In the genomic region with DNA sequence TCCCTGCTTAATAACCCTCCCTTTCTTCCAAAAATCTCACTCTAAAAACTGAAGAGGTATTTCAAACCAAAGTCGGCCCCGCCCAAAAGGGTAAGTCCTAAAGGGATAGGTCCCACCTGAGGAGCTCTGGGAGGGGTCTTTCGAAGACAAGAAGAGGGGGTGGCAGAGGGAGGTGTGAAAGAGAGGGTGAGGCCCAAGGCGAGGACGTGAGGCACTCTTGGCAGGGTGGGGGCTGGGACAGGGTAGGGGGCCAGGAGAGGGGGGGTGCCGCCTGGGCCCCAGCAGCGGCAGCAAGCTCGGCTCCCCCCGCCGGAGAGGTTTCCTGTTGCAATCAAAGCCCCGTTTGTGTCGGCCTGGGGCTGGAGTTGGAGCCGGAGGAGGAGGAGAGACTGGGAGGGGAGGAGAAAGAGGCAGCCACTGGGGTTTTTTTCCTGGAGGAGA, we compare ENCODE assay signal across 9 mouse cellular contexts. TPM values are rescaled to one million over a fixed set of nuclear protein-coding genes. Genes with fewer than 3 reads are reported as not detected.
DNase-seq lines count a peak whose midpoint lies in the region; ATAC-seq and TF ChIP-seq lines count a peak whose summit lies in the region.
"Had no signal": no experiment of that assay in that cellular context is flagged by ENCODE, and none has a peak within 500 bp of the region (broad histone marks: within the 10 kb centered on the region; RNA-seq: fewer than 3 reads in every experiment).

No protein-coding gene starts in this region.

- peaks cover 12 to 32% of the 10 kb centered on the region in 2 experiments for H3K4me1 ChIP-seq in ES-E14 (ENCODE audit: control insufficient read depth in 2 of 2, insufficient read depth in 2 of 2, low read length in 2 of 2, poor library complexity in 1 of 2)
- peaks cover 47% of the 10 kb centered on the region for H3K4me1 ChIP-seq in heart, embryonic 15.5 days (replicated peaks)
- H3K4me1 ChIP-seq in limb, embryonic 13.5 days: peaks cover 80% of the 10 kb centered on the region
- H3K4me1 ChIP-seq in neural tube, embryonic 12.5 days: peaks cover 46% of the 10 kb centered on the region

- WGBS in heart, embryonic 15.5 days: 6% methylated on average over 13 of the region's 13 CpGs
- under 1% methylated on average over 13 of the region's 13 CpGs for WGBS in limb, embryonic 13.5 days
- 3% methylated on average over 13 of the region's 13 CpGs for WGBS in neural tube, embryonic 12.5 days

- peak overlapping the region; percentile 92 for H3K4me2 ChIP-seq in heart, embryonic 15.5 days
- H3K4me2 ChIP-seq in limb, embryonic 13.5 days (replicated peaks): peak overlapping the region; percentile 93
- peak overlapping the region; percentile 97 for H3K4me2 ChIP-seq in neural tube, embryonic 12.5 days (replicated peaks)

- H3K4me3 ChIP-seq in ES-E14 (ENCODE audit: insufficient read depth in 1 of 2, low read depth in 1 of 2, low read length in 2 of 2, poor library complexity in 1 of 2, severe bottlenecking in 1 of 2): peak overlapping the region; percentile 12 to 93
- peak overlapping the region; percentile 30 for H3K4me3 ChIP-seq in heart, embryonic 15.5 days
- peak overlapping the region; percentile 64 for H3K4me3 ChIP-seq in limb, embryonic 13.5 days
- H3K4me3 ChIP-seq in neural tube, embryonic 12.5 days: no peak overlapping the region

- peak overlapping the region; percentile 98; the same call in 1 of the 2 replicates for H3K27ac ChIP-seq in ES-E14 (ENCODE audit: insufficient read depth, low read depth, low read length, poor library complexity, severe bottlenecking)
- peak overlapping the region; percentile 96 for H3K27ac ChIP-seq in heart, embryonic 15.5 days
- H3K27ac ChIP-seq in limb, embryonic 13.5 days: peak overlapping the region; percentile 99
- no peak overlapping the region for H3K27ac ChIP-seq in neural tube, embryonic 12.5 days

- ATAC-seq in heart, embryonic 15.5 days (replicated peaks; ENCODE audit: insufficient number of reproducible peaks, insufficient read depth, low FRiP score, low read depth): no peak
- peak; percentile 38 for ATAC-seq in limb, embryonic 13.5 days (ENCODE audit: low FRiP score, low read depth)
- ATAC-seq in neural tube, embryonic 12.5 days (ENCODE audit: low FRiP score, low read depth): no peak
- no peak for ATAC-seq in erythroblast, adult 5-6 weeks (replicated peaks; ENCODE audit: low FRiP score, poor library complexity, severe bottlenecking)

- in situ Hi-C loops in ES-E14 (cut with MboI; ENCODE audit: low sequenced_read_pairs in 2 of 2, unreplicated experiment in 2 of 2): no loop called here

- H3K9ac ChIP-seq in ES-E14 (ENCODE audit: insufficient read depth, low read depth, low read length, poor library complexity, severe bottlenecking): peak overlapping the region; percentile 69; the same call in 1 of the 2 replicates
- peak overlapping the region; percentile 40; the same call in 1 of the 2 replicates for H3K9ac ChIP-seq in heart, embryonic 15.5 days
- H3K9ac ChIP-seq in limb, embryonic 13.5 days: peak overlapping the region; percentile 71
- no peak overlapping the region for H3K9ac ChIP-seq in neural tube, embryonic 12.5 days

- no peaks in the 10 kb centered on the region for H3K9me3 ChIP-seq in ES-E14 (ENCODE audit: control insufficient read depth, insufficient read depth, low read depth, low read length)
- H3K9me3 ChIP-seq in heart, embryonic 15.5 days (replicated peaks): no peaks in the 10 kb centered on the region
- H3K9me3 ChIP-seq in limb, embryonic 13.5 days: no peaks in the 10 kb centered on the region
- H3K9me3 ChIP-seq in neural tube, embryonic 12.5 days: no peaks in the 10 kb centered on the region

- peaks cover 2% of the 10 kb centered on the region; the same call in 1 of the 2 replicates for H3K36me3 ChIP-seq in ES-E14 (ENCODE audit: control insufficient read depth, insufficient read depth, low read length, poor library complexity, severe bottlenecking)
- no peaks in the 10 kb centered on the region for H3K36me3 ChIP-seq in heart, embryonic 15.5 days
- peaks cover 46% of the 10 kb centered on the region for H3K36me3 ChIP-seq in limb, embryonic 13.5 days
- no peaks in the 10 kb centered on the region for H3K36me3 ChIP-seq in neural tube, embryonic 12.5 days

- peak; percentile 31 for DNase-seq in cerebellum, adult 11-12 months
- DNase-seq in cerebellum, adult 9-11 months: no peak
- DNase-seq in ES-E14 (ENCODE audit: low read depth, low spot score): no peak
- no peak for DNase-seq in ovary, adult 18-20 months (ENCODE audit: low spot score)

- peaks cover 46% of the 10 kb centered on the region for H3K27me3 ChIP-seq in heart, embryonic 15.5 days
- H3K27me3 ChIP-seq in limb, embryonic 13.5 days: no peaks in the 10 kb centered on the region
- H3K27me3 ChIP-seq in neural tube, embryonic 12.5 days (replicated peaks): peaks cover 34% of the 10 kb centered on the region

TF ChIP-seq in ES-E14, 5 proteins besides CTCF, POLR2A, EP300 and RAD21:
- no peak for TF ChIP-seq ZNF384 (IDR thresholded peaks at IDR 0.05; ENCODE audit: low read depth, low read length)
- no peak for TF ChIP-seq MAFK (IDR thresholded peaks at IDR 0.05; ENCODE audit: insufficient read depth, low read depth, low read length)
- TF ChIP-seq CHD2 (IDR thresholded peaks at IDR 0.05; ENCODE audit: low read depth, low read length): no peak
- TF ChIP-seq ZC3H11A (IDR thresholded peaks at IDR 0.05; ENCODE audit: borderline replicate concordance, low read depth, low read length): no peak
- no peak for TF ChIP-seq HCFC1 (IDR thresholded peaks at IDR 0.05; ENCODE audit: borderline replicate concordance, insufficient read depth, low read length)
TF ChIP-seq in ES-E14: peak in this region for 0.

RNA-seq across cellular contexts. Expression of a gene that starts 8.0 kb away (rescaled TPM):
- total RNA-seq in ES-E14 (2012; rRNA removed): 101 and 115 TPM in 2 replicates
- polyA plus RNA-seq in heart, embryonic 15.5 days (2015; fragmentation: Nextera tagmentation; extraction: Ambion mirVana): 7.9 and 15.8 TPM in 2 replicates
- polyA plus RNA-seq in limb, embryonic 13.5 days (2015; fragmentation: Nextera tagmentation; extraction: Ambion mirVana): 131 and 145 TPM in 2 replicates
- polyA plus RNA-seq in neural tube, embryonic 12.5 days (2016; fragmentation: Nextera tagmentation; extraction: Ambion mirVana): 15.4 and 18.7 TPM in 2 replicates
- 0.84 and 1.5 TPM in 2 replicates for total RNA-seq in erythroblast, adult 5-6 weeks (2015; ENCODE audit: low replicate concordance)
- 0.84 and 5.2 TPM in 2 replicates for total RNA-seq in erythroblast, adult 5-6 weeks (2017; ENCODE audit: low replicate concordance)

RNA-seq across cellular contexts. Expression of a gene that starts 17.5 kb away (rescaled TPM):
- 34.0 and 93.0 TPM in 2 replicates for total RNA-seq in ES-E14 (2012; rRNA removed)
- 1.7 and 8.9 TPM in 2 replicates for polyA plus RNA-seq in heart, embryonic 15.5 days (2015; fragmentation: Nextera tagmentation; extraction: Ambion mirVana)
- polyA plus RNA-seq in limb, embryonic 13.5 days (2015; fragmentation: Nextera tagmentation; extraction: Ambion mirVana): 3.2 and 3.5 TPM in 2 replicates
- polyA plus RNA-seq in neural tube, embryonic 12.5 days (2016; fragmentation: Nextera tagmentation; extraction: Ambion mirVana): 0.29 and 0.79 TPM in 2 replicates
- 36.8 and 55.3 TPM in 2 replicates for total RNA-seq in erythroblast, adult 5-6 weeks (2015; ENCODE audit: low replicate concordance)
- total RNA-seq in erythroblast, adult 5-6 weeks (2017; ENCODE audit: low replicate concordance): 31.0 and 35.5 TPM in 2 replicates

RNA-seq across cellular contexts. Expression of a gene that starts 21.1 kb away (rescaled TPM):
- 0.45 and 1.0 TPM in 2 replicates for total RNA-seq in ES-E14 (2012; rRNA removed)
- polyA plus RNA-seq in heart, embryonic 15.5 days (2015; fragmentation: Nextera tagmentation; extraction: Ambion mirVana): not detected in 2 replicates
- polyA plus RNA-seq in limb, embryonic 13.5 days (2015; fragmentation: Nextera tagmentation; extraction: Ambion mirVana): 1.1 and 1.3 TPM in 2 replicates
- 0.09 and 0.23 TPM in 2 replicates for polyA plus RNA-seq in neural tube, embryonic 12.5 days (2016; fragmentation: Nextera tagmentation; extraction: Ambion mirVana)
- total RNA-seq in erythroblast, adult 5-6 weeks (2015; ENCODE audit: low replicate concordance): not detected in 2 replicates
- total RNA-seq in erythroblast, adult 5-6 weeks (2017; ENCODE audit: low replicate concordance): not detected in 2 replicates
- total RNA-seq: gastrocnemius, postnatal 4 days had no signal

RNA-seq across cellular contexts. Expression of a gene that starts 30.0 kb away (rescaled TPM):
- total RNA-seq in ES-E14 (2012; rRNA removed): 89.9 and 95.7 TPM in 2 replicates
- polyA plus RNA-seq in heart, embryonic 15.5 days (2015; fragmentation: Nextera tagmentation; extraction: Ambion mirVana): 39.3 and 47.4 TPM in 2 replicates
- polyA plus RNA-seq in limb, embryonic 13.5 days (2015; fragmentation: Nextera tagmentation; extraction: Ambion mirVana): 64.7 and 65.8 TPM in 2 replicates
- 53.2 and 56.4 TPM in 2 replicates for polyA plus RNA-seq in neural tube, embryonic 12.5 days (2016; fragmentation: Nextera tagmentation; extraction: Ambion mirVana)
- total RNA-seq in erythroblast, adult 5-6 weeks (2015; ENCODE audit: low replicate concordance): 5.9 and 15.6 TPM in 2 replicates
- total RNA-seq in erythroblast, adult 5-6 weeks (2017; ENCODE audit: low replicate concordance): 2.5 and 10.7 TPM in 2 replicates

RNA-seq across cellular contexts. Expression of a gene that starts 44.7 kb away (rescaled TPM):
- total RNA-seq in ES-E14 (2012; rRNA removed): 47.3 and 51.9 TPM in 2 replicates
- polyA plus RNA-seq in heart, embryonic 15.5 days (2015; fragmentation: Nextera tagmentation; extraction: Ambion mirVana): 31.1 and 47.9 TPM in 2 replicates
- polyA plus RNA-seq in limb, embryonic 13.5 days (2015; fragmentation: Nextera tagmentation; extraction: Ambion mirVana): 75.2 and 82.1 TPM in 2 replicates
- polyA plus RNA-seq in neural tube, embryonic 12.5 days (2016; fragmentation: Nextera tagmentation; extraction: Ambion mirVana): 46.7 and 48.3 TPM in 2 replicates
- total RNA-seq in erythroblast, adult 5-6 weeks (2015; ENCODE audit: low replicate concordance): 2.9 TPM in 1 of 2 replicates, not detected in the other
- 9.3 and 12.5 TPM in 2 replicates for total RNA-seq in erythroblast, adult 5-6 weeks (2017; ENCODE audit: low replicate concordance)
